Mouse (Mus musculus): ENCODE results near the gene Btg4. TPM values are rescaled to one million over a fixed set of nuclear protein-coding genes. Genes with fewer than 3 reads are reported as not detected.

The Btg4 gene
- polyA plus RNA-seq, 1 experiment: not detected

DNA sequence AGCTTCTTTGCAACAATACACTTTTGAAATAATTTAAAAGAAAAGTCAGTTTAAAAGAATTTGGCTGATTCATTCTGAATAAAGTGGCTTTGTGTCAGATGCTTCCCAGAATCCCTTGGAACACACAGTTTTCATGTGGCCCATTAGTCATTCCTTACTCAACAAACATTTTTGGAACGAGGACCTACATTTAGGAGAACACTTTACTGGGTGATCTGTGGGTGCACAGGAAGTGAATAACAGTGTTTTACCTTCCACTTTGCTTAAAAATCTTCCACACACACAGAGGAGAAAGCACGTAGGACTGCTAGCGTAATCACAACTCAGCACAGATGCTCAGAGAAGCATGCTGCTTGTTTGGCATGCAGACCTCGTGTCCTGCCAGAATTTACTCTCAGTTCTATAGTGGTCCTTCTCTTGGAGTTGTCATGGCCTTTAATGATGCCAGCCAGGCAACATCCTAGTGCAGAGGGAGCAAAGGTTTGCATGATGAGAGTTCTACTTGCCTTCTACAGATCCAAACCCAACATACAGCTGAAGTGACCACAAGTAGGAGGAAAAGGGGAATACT lies 1.7 kb upstream of the Btg4 start:
- Histone ChIP-seq H3K27ac (replicated peaks; ENCODE audit: low read depth, low read length) (peak overlapping the region; percentile 37; the same call in 1 of the 2 replicates), H3K4me1 (ENCODE audit: control insufficient read depth, insufficient read depth, insufficient read length, low read length) (no peaks in the 10 kb centered on the region; the same call in 1 of the 2 replicates), H3K4me3 (ENCODE audit: insufficient read depth, low read depth, low read length) (no peak overlapping the region)

DNA sequence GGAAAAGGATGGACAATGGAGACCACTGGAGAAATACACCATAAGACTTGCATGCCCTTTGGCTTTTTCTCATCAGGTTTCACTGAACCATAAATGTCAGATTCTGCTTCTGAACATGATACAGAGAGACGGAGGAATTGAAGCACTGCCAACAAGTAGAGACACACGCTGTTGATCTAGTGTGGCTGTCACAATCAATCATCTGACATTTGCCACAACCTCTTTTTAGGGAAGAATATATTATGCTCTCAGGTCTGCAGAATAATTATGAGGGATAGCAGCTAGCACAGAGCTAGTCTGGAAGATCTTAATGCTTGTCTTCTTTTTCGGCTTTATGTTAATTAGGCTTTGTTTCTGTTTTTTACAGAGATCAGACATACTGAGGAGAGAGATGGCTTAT lies 7.5 kb downstream of the Btg4 start:
- H3K4me1 ChIP-seq (ENCODE audit: control insufficient read depth, insufficient read depth, insufficient read length, low read length): no peaks in the 10 kb centered on the region
- H3K4me3 ChIP-seq (ENCODE audit: insufficient read depth, low read depth, low read length): no peak overlapping the region

DNA sequence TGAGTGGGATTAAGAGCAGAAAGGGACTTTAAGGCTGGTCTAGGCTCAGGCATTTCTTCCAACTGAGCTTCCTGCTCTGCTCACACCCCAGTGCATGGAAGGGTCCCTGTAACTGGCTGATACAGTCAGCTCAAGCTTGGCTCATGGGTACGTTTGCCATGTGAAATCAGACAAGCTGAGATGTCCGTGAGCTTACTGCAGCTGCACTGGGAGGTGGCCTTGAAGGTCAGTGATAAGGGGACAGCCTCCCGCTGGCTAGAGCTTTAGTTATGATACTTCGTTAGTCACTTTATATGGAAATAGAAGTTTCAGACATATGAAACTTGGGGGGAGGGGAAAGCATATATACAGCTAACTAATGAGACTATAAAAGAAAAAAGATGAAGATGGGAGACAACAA lies 10.1 kb downstream of the Btg4 start:
- no peak overlapping the region for H3K27ac ChIP-seq (replicated peaks; ENCODE audit: low read depth, low read length)
- H3K4me1 ChIP-seq (ENCODE audit: control insufficient read depth, insufficient read depth, insufficient read length, low read length): 0 out of 2 replicates have a peak, but pooled peaks cover 3% of the 10 kb centered on the region
- H3K4me3 ChIP-seq (ENCODE audit: insufficient read depth, low read depth, low read length): no peak overlapping the region

More for the DNA sequence above, 7.5 kb downstream of the Btg4 start:
- no peak overlapping the region for H3K27ac ChIP-seq (replicated peaks; ENCODE audit: low read depth, low read length)

DNA sequence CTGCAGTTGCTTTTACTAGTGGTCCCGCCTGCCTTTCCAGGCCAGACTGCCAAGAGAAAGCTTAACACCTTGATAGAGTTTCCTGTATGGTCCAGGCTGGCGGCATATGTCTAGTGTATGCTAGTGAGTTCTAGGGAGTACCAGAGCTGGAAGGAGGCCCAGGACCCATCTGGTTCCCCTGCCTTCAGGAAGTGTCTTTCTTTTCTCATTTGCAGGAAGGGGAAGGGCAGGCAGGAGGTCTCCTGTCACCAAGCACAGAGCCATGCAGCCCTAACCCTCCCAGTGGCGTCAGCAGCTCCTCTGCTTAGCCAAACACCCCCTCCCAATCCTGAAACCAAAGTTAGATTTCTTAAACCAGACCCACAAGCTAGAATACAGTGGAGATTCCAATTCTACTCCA lies 15.1 kb downstream of the Btg4 start:
- H3K27ac ChIP-seq (replicated peaks; ENCODE audit: low read depth, low read length): no peak overlapping the region
- H3K4me1 ChIP-seq (ENCODE audit: control insufficient read depth, insufficient read depth, insufficient read length, low read length): peaks cover 5% of the 10 kb centered on the region; the same call in 1 of the 2 replicates
- peak overlapping the region; percentile 37 for H3K4me3 ChIP-seq (ENCODE audit: insufficient read depth, low read depth, low read length)

DNA sequence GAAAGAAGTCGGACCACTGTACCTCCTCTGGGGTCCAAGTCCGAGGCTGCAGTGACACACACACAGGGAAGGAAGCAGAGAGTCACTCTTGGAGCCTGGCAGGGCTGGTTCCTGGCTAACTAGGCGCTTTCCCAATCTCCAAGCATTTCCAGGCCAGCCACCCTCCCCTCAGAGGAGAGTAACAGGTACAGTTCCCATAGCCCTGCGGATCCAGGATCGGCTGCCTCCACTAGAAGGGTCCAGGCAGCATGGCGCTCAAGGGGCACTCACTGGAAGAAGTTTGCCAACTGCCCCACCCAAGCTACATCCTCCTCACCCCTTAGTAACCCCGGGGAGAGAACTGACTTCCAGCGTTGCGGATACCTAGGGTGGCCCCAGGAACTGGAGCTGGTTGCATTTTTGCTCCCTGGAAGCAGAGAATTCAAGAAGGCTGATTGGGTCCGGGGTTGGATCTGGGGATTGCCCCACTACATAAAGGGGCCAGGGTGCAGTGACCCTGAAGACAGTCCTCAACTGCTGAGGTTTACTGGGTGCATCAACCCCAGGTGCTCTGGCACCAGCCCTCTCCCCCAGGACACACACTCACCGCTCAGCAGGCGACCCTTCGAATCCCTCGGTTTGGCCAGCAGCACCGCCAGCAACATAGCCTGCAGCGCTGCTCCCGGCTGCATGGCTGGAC lies 15.7 kb downstream of the Btg4 start:
- Histone ChIP-seq H3K27ac (replicated peaks; ENCODE audit: low read depth, low read length) (no peak overlapping the region), H3K4me3 (ENCODE audit: insufficient read depth, low read depth, low read length) (peak overlapping the region; percentile 47), H3K4me1 (ENCODE audit: control insufficient read depth, insufficient read depth, insufficient read length, low read length) (peaks cover 5% of the 10 kb centered on the region; the same call in 1 of the 2 replicates)

DNA sequence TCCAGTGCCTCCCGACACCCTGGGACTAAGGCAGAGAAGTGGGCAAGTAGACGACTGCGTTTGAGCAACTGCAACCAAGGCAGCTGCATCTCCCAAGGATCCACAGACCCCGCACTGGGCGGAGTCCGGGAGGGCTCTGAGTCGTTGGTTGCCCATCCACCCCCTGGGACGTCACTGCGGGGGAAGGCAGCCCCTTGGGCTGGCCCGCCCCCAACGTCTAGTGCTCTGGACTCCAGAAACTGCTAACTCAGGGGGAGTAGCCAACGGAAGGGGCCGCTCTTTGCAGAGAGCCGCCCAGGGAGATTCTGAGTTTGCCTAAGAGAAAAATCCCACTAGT lies 16.2 kb downstream of the Btg4 start, which contains the start of gene Layn:
Gene Layn, minus strand, starts transcription at position 116 of the 337 bp plus-strand sequence.
- Histone ChIP-seq H3K4me3 (ENCODE audit: insufficient read depth, low read depth, low read length) (peak within 1 kb of the TSS; percentile 47), H3K27ac (replicated peaks; ENCODE audit: low read depth, low read length) (0 out of 2 replicates have a peak within 1 kb of the TSS, but pooled peaks have one; percentile 16), H3K4me1 (ENCODE audit: control insufficient read depth, insufficient read depth, insufficient read length, low read length) (peaks cover 5% of the 10 kb centered on the region; the same call in 1 of the 2 replicates)

DNA sequence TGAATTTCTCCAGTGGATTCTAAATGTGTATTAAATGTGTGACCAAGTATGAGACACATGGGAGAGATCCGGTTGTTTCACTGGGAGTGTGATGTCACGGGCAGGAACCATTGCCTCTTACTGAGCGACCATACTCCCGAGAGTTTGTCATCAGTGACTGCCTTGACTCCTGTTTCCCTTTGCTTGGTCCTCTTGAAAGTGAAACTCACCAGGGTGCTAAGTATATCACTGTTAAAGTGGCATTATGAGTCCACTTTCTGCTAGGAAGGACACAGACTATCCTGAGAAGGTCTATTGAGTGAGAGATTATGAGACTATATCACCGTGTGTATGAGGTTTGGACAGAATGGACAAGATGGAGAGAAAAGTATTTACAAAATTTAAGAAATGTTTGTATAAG lies 20.9 kb downstream of the Btg4 start:
- Histone ChIP-seq H3K27ac (replicated peaks; ENCODE audit: low read depth, low read length) (no peak overlapping the region), H3K4me3 (ENCODE audit: insufficient read depth, low read depth, low read length) (no peak overlapping the region), H3K4me1 (ENCODE audit: control insufficient read depth, insufficient read depth, insufficient read length, low read length) (peaks cover 2% of the 10 kb centered on the region; the same call in 1 of the 2 replicates)

DNA sequence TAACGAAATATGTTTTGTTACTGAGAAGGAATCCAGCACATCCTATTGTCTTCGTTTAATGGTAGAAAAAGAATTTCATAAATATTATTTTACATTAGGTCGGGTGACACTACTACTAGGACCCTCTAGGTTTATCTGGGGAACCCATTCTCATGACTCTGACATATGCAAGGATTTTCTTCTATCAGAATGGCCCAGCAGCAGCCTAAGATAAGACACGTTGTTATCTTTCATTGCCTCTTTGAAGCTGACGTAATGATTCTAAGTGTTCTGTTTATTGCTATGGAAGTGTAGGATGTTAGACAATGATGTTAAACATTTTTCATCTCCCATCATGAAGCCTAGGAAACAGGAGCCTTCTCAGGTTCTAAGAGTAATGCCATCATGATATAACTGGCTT lies 33.0 kb downstream of the Btg4 start:
- no peak overlapping the region for H3K27ac ChIP-seq (replicated peaks; ENCODE audit: low read depth, low read length)
- H3K4me3 ChIP-seq (ENCODE audit: insufficient read depth, low read depth, low read length): no peak overlapping the region

DNA sequence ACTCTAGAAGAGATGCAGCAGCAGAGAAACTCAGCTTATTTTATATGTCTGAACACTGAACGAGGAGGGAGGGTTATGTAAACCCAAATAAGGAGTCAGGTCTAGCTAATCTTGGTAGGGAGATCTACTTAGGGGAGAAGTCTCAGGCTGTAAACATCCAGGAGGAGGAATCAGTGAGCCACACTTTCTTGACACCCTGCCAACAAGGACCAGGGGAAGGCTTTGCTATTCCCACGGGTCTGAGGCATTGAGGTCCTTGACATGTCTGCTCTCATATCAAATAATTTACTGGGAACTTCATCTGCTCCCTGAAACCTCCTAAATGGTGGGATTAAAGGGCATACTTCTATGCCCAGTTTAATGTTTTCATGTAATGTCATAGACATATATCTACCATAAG lies 35.6 kb downstream of the Btg4 start:
- Histone ChIP-seq H3K4me3 (ENCODE audit: insufficient read depth, low read depth, low read length) (no peak overlapping the region), H3K4me1 (ENCODE audit: control insufficient read depth, insufficient read depth, insufficient read length, low read length) (no peaks in the 10 kb centered on the region), H3K27ac (replicated peaks; ENCODE audit: low read depth, low read length) (no peak overlapping the region)

More for the DNA sequence above, 33.0 kb downstream of the Btg4 start:
- H3K4me1 ChIP-seq (ENCODE audit: control insufficient read depth, insufficient read depth, insufficient read length, low read length): no peaks in the 10 kb centered on the region

DNA sequence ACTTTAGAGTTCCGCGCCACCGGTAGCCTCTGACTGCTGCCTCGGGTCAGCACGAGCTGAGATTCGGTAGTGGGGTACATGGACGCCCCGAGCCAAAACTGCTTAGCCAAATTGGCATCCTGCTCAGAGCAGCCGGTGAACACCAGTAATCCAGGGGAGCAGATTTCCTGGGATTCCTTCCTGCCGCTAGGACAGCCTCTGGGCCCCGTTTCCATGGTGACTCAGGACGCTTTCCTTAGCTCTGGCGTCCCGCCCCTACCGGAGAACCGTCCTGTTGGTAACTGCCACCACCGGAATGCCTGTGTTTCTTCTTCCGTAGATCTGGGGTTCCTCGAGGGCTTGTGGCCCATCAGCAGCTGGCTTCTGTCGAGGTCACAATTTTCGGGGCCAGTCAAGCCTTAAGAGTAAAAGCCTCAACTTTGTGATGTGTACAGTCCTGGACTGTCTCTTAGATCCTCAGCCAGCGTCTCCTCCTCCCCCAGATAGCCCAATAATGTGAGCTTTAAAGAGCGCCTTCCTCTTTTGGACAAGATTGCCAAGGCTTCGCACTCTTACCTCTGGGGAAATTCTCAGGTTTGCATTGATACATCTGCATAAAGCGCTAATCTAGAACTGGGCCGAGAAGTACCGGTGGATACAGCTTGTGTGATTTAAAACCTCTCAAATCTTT lies 41.2 kb downstream of the Btg4 start, which contains the start of gene 4833427G06Rik:
Gene 4833427G06Rik, minus strand, starts transcription at position 323 of the 670 bp plus-strand sequence.
- Histone ChIP-seq H3K4me1 (ENCODE audit: control insufficient read depth, insufficient read depth, insufficient read length, low read length) (no peaks in the 10 kb centered on the region; the same call in 1 of the 2 replicates), H3K27ac (replicated peaks; ENCODE audit: low read depth, low read length) (no peak within 1 kb of the TSS), H3K4me3 (ENCODE audit: insufficient read depth, low read depth, low read length) (peak within 1 kb of the TSS; percentile 28)

DNA sequence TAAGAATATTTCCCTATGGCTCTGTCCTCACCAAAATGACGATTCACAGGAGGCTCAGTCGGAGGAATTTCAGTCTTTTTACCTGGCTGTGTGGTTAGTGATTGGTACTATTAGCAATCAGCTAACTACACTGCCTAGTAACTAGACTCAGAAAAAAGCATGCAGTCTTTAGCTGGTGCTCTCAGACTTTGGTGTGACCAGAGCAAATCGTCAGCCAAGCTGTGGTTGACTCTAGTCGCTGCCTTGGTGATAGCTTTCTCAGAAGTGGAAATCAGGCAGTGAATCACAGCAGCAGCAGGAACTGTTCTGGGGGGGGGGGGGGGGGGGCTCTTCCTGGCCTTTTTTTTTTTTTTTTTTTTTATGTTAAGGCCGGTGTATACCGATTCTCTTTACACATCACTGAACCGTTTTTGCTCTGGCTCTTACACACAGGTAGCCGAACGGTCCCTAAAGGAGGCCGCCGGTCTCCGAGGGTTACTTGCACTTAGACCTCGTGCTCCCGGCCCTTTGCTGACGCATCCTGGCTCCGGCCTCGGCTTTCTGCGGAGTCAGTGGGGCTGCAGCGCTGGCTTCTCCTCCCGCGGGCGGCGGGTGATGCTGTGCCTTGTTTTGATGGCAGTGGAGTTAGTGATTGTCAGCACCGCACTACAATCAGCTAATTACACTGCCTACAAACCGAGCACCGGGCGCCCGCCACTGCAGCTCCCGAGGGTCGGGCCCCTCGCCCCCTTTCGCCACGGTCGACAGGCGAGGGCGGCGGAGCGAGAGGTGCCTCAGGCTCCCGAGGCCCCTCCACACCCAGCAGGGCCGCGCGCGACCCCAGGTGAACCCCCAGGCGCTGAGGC lies 42.5 kb downstream of the Btg4 start:
- peak overlapping the region; percentile 45 for H3K4me3 ChIP-seq (ENCODE audit: insufficient read depth, low read depth, low read length)
- H3K27ac ChIP-seq (replicated peaks; ENCODE audit: low read depth, low read length): no peak overlapping the region
- H3K4me1 ChIP-seq (ENCODE audit: control insufficient read depth, insufficient read depth, insufficient read length, low read length): no peaks in the 10 kb centered on the region; the same call in 1 of the 2 replicates

DNA sequence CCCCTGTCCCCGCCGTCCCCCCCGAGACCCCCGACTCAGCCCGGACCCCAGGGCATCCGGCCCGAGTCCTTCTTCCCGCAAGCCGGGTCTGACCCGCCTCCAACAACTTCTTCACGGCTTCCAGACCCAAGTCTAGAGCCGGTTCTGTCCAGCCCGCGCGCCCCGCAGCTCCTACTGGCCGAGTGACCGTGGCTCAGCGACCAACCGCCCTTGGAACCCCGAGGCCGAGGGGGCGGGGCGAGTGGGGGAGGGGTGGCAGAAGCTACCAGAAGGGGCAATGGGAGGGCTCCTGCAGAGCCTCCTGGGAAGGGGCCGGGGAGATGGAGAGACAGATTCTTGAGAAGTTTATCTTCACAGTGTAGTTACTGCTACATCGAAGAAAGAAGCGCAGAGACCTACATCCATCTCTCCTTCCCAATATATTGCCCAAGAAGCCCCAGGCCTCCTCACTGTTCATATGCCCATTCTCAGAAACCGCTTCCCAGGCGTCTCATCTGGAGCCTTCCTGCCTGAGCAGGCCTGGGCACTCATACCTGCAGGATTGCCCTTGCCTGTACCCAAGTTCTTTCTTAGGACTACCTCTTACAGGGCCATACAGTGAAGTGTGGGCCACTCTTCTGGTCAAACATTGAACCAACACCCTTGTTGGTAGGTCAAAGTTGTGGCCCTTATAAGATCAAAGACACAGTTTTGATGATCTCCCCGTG lies 43.3 kb downstream of the Btg4 start:
- Histone ChIP-seq H3K4me1 (ENCODE audit: control insufficient read depth, insufficient read depth, insufficient read length, low read length) (no peaks in the 10 kb centered on the region; the same call in 1 of the 2 replicates), H3K4me3 (ENCODE audit: insufficient read depth, low read depth, low read length) (peak overlapping the region; percentile 22; the same call in 1 of the 2 replicates), H3K27ac (replicated peaks; ENCODE audit: low read depth, low read length) (no peak overlapping the region)

DNA sequence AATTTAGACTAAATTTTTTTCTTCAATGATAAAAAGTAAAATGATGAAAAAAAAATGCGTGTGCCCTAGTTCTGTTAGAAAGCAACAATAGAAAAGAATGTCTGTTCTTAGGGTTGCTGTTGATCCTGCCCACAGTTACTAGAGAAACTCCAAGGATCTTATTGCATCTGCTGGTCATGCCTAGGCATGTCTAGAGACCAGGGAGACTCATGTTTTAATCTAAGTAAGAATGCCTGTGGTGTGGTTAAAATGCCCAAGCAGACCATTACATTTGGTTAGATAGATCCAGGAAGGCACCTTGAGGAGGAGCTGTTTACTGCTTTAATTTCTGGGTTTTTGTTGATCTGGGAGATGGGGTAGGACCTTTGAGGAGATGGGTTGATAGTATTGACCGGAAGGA lies 45.0 kb downstream of the Btg4 start:
- H3K4me1 ChIP-seq (ENCODE audit: control insufficient read depth, insufficient read depth, insufficient read length, low read length): no peaks in the 10 kb centered on the region; the same call in 1 of the 2 replicates
- H3K4me3 ChIP-seq (ENCODE audit: insufficient read depth, low read depth, low read length): no peak overlapping the region
- H3K27ac ChIP-seq (replicated peaks; ENCODE audit: low read depth, low read length): no peak overlapping the region

DNA sequence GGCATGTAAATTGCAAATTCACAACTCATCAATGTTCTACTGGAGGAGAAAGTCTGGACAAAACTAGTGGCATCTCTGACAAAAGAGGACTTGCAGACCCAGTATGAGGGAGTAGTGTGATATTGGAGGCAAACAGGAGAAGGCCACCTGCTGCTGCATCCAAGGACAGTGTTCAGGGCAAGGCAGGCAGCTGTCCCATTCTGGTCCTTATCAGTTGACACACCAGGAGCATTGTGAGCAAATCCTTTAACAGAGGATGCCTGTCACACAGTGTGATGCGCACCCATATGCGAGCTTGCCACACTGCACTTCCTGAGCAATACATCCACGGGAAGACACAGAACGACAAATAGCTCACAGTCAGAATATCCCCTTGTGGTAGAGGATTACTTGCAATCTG lies 54.1 kb downstream of the Btg4 start:
- no peaks in the 10 kb centered on the region for H3K4me1 ChIP-seq (ENCODE audit: control insufficient read depth, insufficient read depth, insufficient read length, low read length)
- H3K4me3 ChIP-seq (ENCODE audit: insufficient read depth, low read depth, low read length): no peak overlapping the region
- no peak overlapping the region for H3K27ac ChIP-seq (replicated peaks; ENCODE audit: low read depth, low read length)

Measured in brown adipose tissue, adult 24 weeks (tissue).